Comparison of ENCODE assay signal across 8 mouse cellular contexts in the genomic region with DNA sequence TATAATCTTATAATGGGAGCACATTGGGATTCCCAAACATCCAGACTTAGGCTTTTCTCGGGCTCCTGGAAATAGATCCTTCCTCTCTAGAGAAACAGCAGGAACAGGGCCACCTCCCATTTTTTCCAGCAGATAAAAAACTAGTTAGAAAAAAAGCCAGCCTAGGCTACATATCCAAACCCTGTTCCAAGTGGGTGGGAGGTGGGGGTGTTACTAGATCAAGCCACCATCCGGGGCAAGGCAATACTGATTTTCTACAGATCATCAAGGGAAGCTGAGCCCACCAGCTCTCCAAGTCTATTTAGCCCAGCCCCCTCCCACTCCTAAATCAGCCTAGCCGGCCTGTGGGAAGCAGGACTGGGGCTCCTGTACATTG. TPM values are rescaled to one million over a fixed set of nuclear protein-coding genes. Genes with fewer than 3 reads are reported as not detected.
DNase-seq lines count a peak whose midpoint lies in the region; ATAC-seq lines count a peak whose summit lies in the region.

No protein-coding gene starts in this region.

- peak overlapping the region; percentile 74 for H3K9ac ChIP-seq in lung, embryonic 15.5 days
- peak overlapping the region; percentile 64 for H3K9ac ChIP-seq in heart, embryonic 12.5 days
- H3K9ac ChIP-seq in limb, embryonic 13.5 days = peak overlapping the region; percentile 89
- 0 out of 2 replicates have a peak overlapping the region, but pooled peaks have one; percentile 74 for H3K9ac ChIP-seq in neural tube, embryonic 15.5 days (replicated peaks)

- peaks cover 30% of the 10 kb centered on the region for H3K36me3 ChIP-seq in lung, embryonic 15.5 days
- peaks cover 47% of the 10 kb centered on the region for H3K36me3 ChIP-seq in heart, embryonic 12.5 days
- H3K36me3 ChIP-seq in limb, embryonic 13.5 days = peaks cover 55% of the 10 kb centered on the region
- peaks cover 29% of the 10 kb centered on the region for H3K36me3 ChIP-seq in neural tube, embryonic 15.5 days

- WGBS in lung, embryonic 15.5 days = 45% methylated on average over 3 of the region's 3 CpGs
- WGBS in heart, embryonic 12.5 days = 46% methylated on average over 3 of the region's 3 CpGs
- WGBS in limb, embryonic 13.5 days = 34% methylated on average over 3 of the region's 3 CpGs
- WGBS in neural tube, embryonic 15.5 days = 63% methylated on average over 3 of the region's 3 CpGs

- H3K27me3 ChIP-seq in lung, embryonic 15.5 days = no peaks in the 10 kb centered on the region
- H3K27me3 ChIP-seq in heart, embryonic 12.5 days (replicated peaks) = no peaks in the 10 kb centered on the region
- H3K27me3 ChIP-seq in limb, embryonic 13.5 days = no peaks in the 10 kb centered on the region
- no peaks in the 10 kb centered on the region for H3K27me3 ChIP-seq in neural tube, embryonic 15.5 days (replicated peaks)

- H3K9me3 ChIP-seq in lung, embryonic 15.5 days = no peaks in the 10 kb centered on the region
- no peaks in the 10 kb centered on the region for H3K9me3 ChIP-seq in heart, embryonic 12.5 days (replicated peaks)
- no peaks in the 10 kb centered on the region for H3K9me3 ChIP-seq in limb, embryonic 13.5 days
- no peaks in the 10 kb centered on the region for H3K9me3 ChIP-seq in neural tube, embryonic 15.5 days (replicated peaks)

- peak overlapping the region; percentile 74 for H3K4me3 ChIP-seq in lung, embryonic 15.5 days
- peak overlapping the region; percentile 70 for H3K4me3 ChIP-seq in heart, embryonic 12.5 days
- H3K4me3 ChIP-seq in limb, embryonic 13.5 days = peak overlapping the region; percentile 68
- peak overlapping the region; percentile 59; the same call in 1 of the 2 replicates for H3K4me3 ChIP-seq in neural tube, embryonic 15.5 days (replicated peaks)

- DNase-seq in lung, postnatal 14 days = no peak
- no peak for DNase-seq in thymus, postnatal 0 days (ENCODE audit: low spot score)
- DNase-seq in frontal cortex, postnatal 25 days (ENCODE audit: low spot score in 2 of 2) = no peak
- no peak for DNase-seq in right cerebral cortex, adult 18-20 months

- H3K4me2 ChIP-seq in lung, embryonic 15.5 days = peak overlapping the region; percentile 95
- peak overlapping the region; percentile 98 for H3K4me2 ChIP-seq in heart, embryonic 12.5 days
- peak overlapping the region; percentile 98 for H3K4me2 ChIP-seq in limb, embryonic 13.5 days (replicated peaks)
- peak overlapping the region; percentile 98 for H3K4me2 ChIP-seq in neural tube, embryonic 15.5 days

- no peak for ATAC-seq in lung, embryonic 15.5 days (ENCODE audit: borderline replicate concordance, extremely low read depth, low FRiP score, low TSS enrichment)
- ATAC-seq in heart, embryonic 12.5 days (ENCODE audit: insufficient number of reproducible peaks, low FRiP score) = no peak
- no peak for ATAC-seq in limb, embryonic 13.5 days (ENCODE audit: low FRiP score, low read depth)
- no peak for ATAC-seq in neural tube, embryonic 15.5 days (ENCODE audit: low FRiP score)

- H3K4me1 ChIP-seq in lung, embryonic 15.5 days = peaks cover 43% of the 10 kb centered on the region
- H3K4me1 ChIP-seq in heart, embryonic 12.5 days (replicated peaks) = peaks cover 35% of the 10 kb centered on the region
- H3K4me1 ChIP-seq in limb, embryonic 13.5 days = peaks cover 28% of the 10 kb centered on the region
- H3K4me1 ChIP-seq in neural tube, embryonic 15.5 days = peaks cover 45% of the 10 kb centered on the region

- H3K27ac ChIP-seq in lung, embryonic 15.5 days = peak overlapping the region; percentile 90
- H3K27ac ChIP-seq in heart, embryonic 12.5 days (ENCODE audit: poor library complexity, severe bottlenecking) = peak overlapping the region; percentile 87
- H3K27ac ChIP-seq in limb, embryonic 13.5 days = peak overlapping the region; percentile 79
- peak overlapping the region; percentile 54; the same call in 1 of the 2 replicates for H3K27ac ChIP-seq in neural tube, embryonic 15.5 days (replicated peaks)

RNA-seq across cellular contexts. Expression of a gene that starts 2.0 kb away (rescaled TPM):
- 18.9 and 19.7 TPM in 2 replicates for polyA plus RNA-seq in lung, embryonic 15.5 days (2015; fragmentation: Nextera tagmentation; extraction: Ambion mirVana)
- polyA plus RNA-seq in heart, embryonic 12.5 days (2016; fragmentation: Nextera tagmentation; extraction: Ambion mirVana) = 10.8 and 11.8 TPM in 2 replicates
- polyA plus RNA-seq in limb, embryonic 13.5 days (2015; fragmentation: Nextera tagmentation; extraction: Ambion mirVana) = 20.8 and 20.9 TPM in 2 replicates
- polyA plus RNA-seq in neural tube, embryonic 15.5 days (2015; fragmentation: Nextera tagmentation; extraction: Ambion mirVana) = 5.0 and 8.4 TPM in 2 replicates
- polyA plus RNA-seq in thymus, postnatal 0 days (2015; fragmentation: Nextera tagmentation; extraction: Ambion mirVana) = 70.6 and 80.0 TPM in 2 replicates

RNA-seq across cellular contexts. Expression of a gene that starts 28.2 kb away (rescaled TPM):
- polyA plus RNA-seq in lung, embryonic 15.5 days (2015; fragmentation: Nextera tagmentation; extraction: Ambion mirVana) = 28.9 and 30.6 TPM in 2 replicates
- polyA plus RNA-seq in heart, embryonic 12.5 days (2016; fragmentation: Nextera tagmentation; extraction: Ambion mirVana) = 37.6 and 37.8 TPM in 2 replicates
- polyA plus RNA-seq in limb, embryonic 13.5 days (2015; fragmentation: Nextera tagmentation; extraction: Ambion mirVana) = 32.4 and 33.3 TPM in 2 replicates
- polyA plus RNA-seq in neural tube, embryonic 15.5 days (2015; fragmentation: Nextera tagmentation; extraction: Ambion mirVana) = 48.4 and 50.4 TPM in 2 replicates
- polyA plus RNA-seq in thymus, postnatal 0 days (2015; fragmentation: Nextera tagmentation; extraction: Ambion mirVana) = 17.1 and 18.8 TPM in 2 replicates

RNA-seq across cellular contexts. Expression of a gene that starts 29.0 kb away (rescaled TPM):
- polyA plus RNA-seq in lung, embryonic 15.5 days (2015; fragmentation: Nextera tagmentation; extraction: Ambion mirVana) = 102 TPM in 2 replicates
- polyA plus RNA-seq in heart, embryonic 12.5 days (2016; fragmentation: Nextera tagmentation; extraction: Ambion mirVana) = 97.4 and 103 TPM in 2 replicates
- 117 and 124 TPM in 2 replicates for polyA plus RNA-seq in limb, embryonic 13.5 days (2015; fragmentation: Nextera tagmentation; extraction: Ambion mirVana)
- 139 and 156 TPM in 2 replicates for polyA plus RNA-seq in neural tube, embryonic 15.5 days (2015; fragmentation: Nextera tagmentation; extraction: Ambion mirVana)
- 57.1 and 60.9 TPM in 2 replicates for polyA plus RNA-seq in thymus, postnatal 0 days (2015; fragmentation: Nextera tagmentation; extraction: Ambion mirVana)

RNA-seq across cellular contexts. Expression of a gene that starts 30.4 kb away (rescaled TPM):
- 3.5 and 3.7 TPM in 2 replicates for polyA plus RNA-seq in lung, embryonic 15.5 days (2015; fragmentation: Nextera tagmentation; extraction: Ambion mirVana)
- polyA plus RNA-seq in heart, embryonic 12.5 days (2016; fragmentation: Nextera tagmentation; extraction: Ambion mirVana) = 14.3 and 15.2 TPM in 2 replicates
- 5.1 and 6.1 TPM in 2 replicates for polyA plus RNA-seq in limb, embryonic 13.5 days (2015; fragmentation: Nextera tagmentation; extraction: Ambion mirVana)
- polyA plus RNA-seq in neural tube, embryonic 15.5 days (2015; fragmentation: Nextera tagmentation; extraction: Ambion mirVana) = 3.7 and 4.8 TPM in 2 replicates
- 0.13 and 0.18 TPM in 2 replicates for polyA plus RNA-seq in thymus, postnatal 0 days (2015; fragmentation: Nextera tagmentation; extraction: Ambion mirVana)

RNA-seq across cellular contexts. Expression of a gene that starts 46.9 kb away (rescaled TPM):
- polyA plus RNA-seq in lung, embryonic 15.5 days (2015; fragmentation: Nextera tagmentation; extraction: Ambion mirVana) = 11.2 and 12.0 TPM in 2 replicates
- 2.3 and 4.3 TPM in 2 replicates for polyA plus RNA-seq in heart, embryonic 12.5 days (2016; fragmentation: Nextera tagmentation; extraction: Ambion mirVana)
- 15.4 and 16.0 TPM in 2 replicates for polyA plus RNA-seq in limb, embryonic 13.5 days (2015; fragmentation: Nextera tagmentation; extraction: Ambion mirVana)
- polyA plus RNA-seq in neural tube, embryonic 15.5 days (2015; fragmentation: Nextera tagmentation; extraction: Ambion mirVana) = 4.0 and 4.1 TPM in 2 replicates
- polyA plus RNA-seq in thymus, postnatal 0 days (2015; fragmentation: Nextera tagmentation; extraction: Ambion mirVana) = 0.44 and 0.85 TPM in 2 replicates
